Mouse (Mus musculus): ENCODE results near the gene Gpcpd1. TPM values are rescaled to one million over a fixed set of nuclear protein-coding genes. Genes with fewer than 3 reads are reported as not detected.

The Gpcpd1 gene
- 100 to 1,000 TPM; 120 to 135 TPM for total RNA-seq (2021)
- long read RNA-seq, experiment 1, transcript Gpcpd1-205 (20 exons, 3,703 nt) = minor isoform, 36 of 209 reads
- long read RNA-seq, experiment 1, transcript Gpcpd1-202 (20 exons, 3,686 nt) = major isoform, 114 of 209 reads
- long read RNA-seq, experiment 1, transcript Gpcpd1-213 (19 exons, 3,612 nt) = minor isoform, 13 of 209 reads
- long read RNA-seq, experiment 1, partial matches to known transcripts = 15 of 209 reads
- long read RNA-seq, experiment 1, other reads (novel, unspliced or antisense) = 30 of 209 reads
- long read RNA-seq, experiment 2, transcript Gpcpd1-205 (20 exons, 3,703 nt) = minor isoform, 23 of 153 reads
- long read RNA-seq, experiment 2, transcript Gpcpd1-202 (20 exons, 3,686 nt) = major isoform, 82 of 153 reads
- long read RNA-seq, experiment 2, transcript Gpcpd1-213 (19 exons, 3,612 nt) = minor isoform, 9 of 153 reads
- long read RNA-seq, experiment 2, partial matches to known transcripts = 14 of 153 reads
- long read RNA-seq, experiment 2, other reads (novel, unspliced or antisense) = 24 of 153 reads

- no peak for DNase-seq (ENCODE audit: low spot score in 2 of 2)
- intact Hi-C loops (cut with DNase I) = no loop called here
Measured at GRCm38 (mm10) chr2:132587240-132587779, at the start of gene Gpcpd1. TSS of gene Gpcpd1 (minus strand) at chr2:132587729.

GRCm38 (mm10) chr2:132636534-132636933 is 49.0 kb upstream of the Gpcpd1 start:
- intact Hi-C loops (cut with DNase I) = no loop called here
- DNase-seq (ENCODE audit: low spot score in 2 of 2) = no peak

- no peak for DNase-seq (ENCODE audit: low spot score in 2 of 2)
- intact Hi-C loops (cut with DNase I) = no loop called here
Measured at GRCm38 (mm10) chr2:132628626-132629025, 41.1 kb upstream of the Gpcpd1 start.

- intact Hi-C loops (cut with DNase I) = no loop called here
- DNase-seq (ENCODE audit: low spot score in 2 of 2) = no peak
Measured at GRCm38 (mm10) chr2:132623092-132623491, 35.6 kb upstream of the Gpcpd1 start.

GRCm38 (mm10) chr2:132617693-132618092 is 30.2 kb upstream of the Gpcpd1 start:
- intact Hi-C loops (cut with DNase I) = no loop called here
- DNase-seq (ENCODE audit: low spot score in 2 of 2) = no peak

DNA sequence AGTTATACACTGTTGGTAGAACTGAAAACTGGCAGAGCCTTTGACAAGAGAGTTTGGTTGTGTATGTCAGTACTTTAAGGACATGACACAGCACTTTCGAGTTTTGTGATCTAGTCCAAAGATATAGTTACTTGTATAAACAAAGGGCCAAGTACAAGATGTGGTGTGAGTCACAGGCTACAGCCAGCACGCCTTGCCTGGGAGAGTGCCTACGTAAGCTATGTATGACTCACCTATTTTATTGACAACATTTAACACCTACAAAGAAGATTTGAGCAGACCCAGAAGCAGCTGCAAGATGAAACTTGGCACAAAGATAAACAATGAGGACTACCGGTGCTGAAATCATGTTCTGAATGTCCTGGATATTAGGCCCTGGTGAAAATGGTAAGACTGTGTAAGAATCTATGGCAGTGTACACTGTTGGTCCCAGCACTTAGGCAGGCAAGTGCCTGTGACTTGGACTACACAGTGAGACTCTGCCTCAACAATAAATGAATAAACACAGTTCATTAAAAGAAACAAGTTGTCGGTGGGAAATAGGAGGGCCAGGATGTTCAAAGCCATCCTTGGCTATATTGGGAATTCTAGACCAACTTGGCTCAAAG is 26.2 kb upstream of the Gpcpd1 start:
- intact Hi-C loops (cut with DNase I) = no loop called here
- peak in 1 of 2 experiments; percentile 19 for DNase-seq (ENCODE audit: low spot score in 2 of 2)

GRCm38 (mm10) chr2:132611551-132612233 is 24.2 kb upstream of the Gpcpd1 start:
- DNase-seq (ENCODE audit: low spot score in 2 of 2) = no peak
- intact Hi-C loops (cut with DNase I) = no loop called here

DNA sequence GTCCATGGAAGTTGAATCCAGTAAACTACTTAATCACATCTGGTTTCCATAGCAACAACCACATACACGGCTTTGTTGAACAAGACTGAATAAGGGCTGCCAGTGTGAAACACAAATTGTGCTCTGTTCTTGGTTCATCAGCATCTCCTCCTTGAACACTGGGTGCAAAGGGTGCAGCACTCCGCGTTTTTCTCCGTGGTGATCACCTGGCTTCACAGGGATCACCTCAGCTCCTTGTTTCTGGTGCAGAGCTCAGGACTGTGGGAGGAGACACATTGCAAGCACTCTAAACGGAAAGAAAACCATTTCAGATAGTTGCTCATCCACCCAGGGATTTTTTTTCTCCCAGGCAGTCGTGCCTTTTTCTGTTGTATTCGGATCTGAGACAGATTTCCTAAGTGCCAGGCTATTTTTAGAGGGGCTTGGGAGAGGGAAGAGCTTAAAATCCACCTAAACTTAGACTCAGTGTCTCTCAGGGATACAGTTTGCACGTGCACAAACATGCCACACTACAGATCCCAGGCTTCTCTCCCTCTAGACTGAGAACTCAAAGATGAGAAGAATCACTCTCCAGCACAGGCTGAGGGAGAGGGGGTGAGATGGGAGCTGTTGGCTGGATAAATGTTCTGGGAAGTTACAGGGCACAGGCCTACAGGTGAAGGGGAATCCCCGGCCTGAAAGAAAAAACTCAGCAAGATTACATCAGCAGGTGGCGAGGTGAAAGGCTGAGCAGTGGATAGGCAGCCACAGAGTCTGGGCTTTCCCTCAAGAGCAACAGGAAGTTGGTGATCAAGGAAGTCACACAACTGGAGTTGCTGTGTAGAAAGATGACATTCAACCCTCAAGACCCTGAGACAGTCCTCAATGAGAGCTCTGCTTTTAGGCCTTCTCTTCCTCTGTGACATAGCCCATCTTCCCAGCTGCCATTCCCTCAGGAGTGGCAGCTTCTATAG is 19.9 kb upstream of the Gpcpd1 start:
- DNase-seq (ENCODE audit: low spot score in 2 of 2) = peak; percentile 71 to 90
- intact Hi-C loops (cut with DNase I) = loop anchor here (2.0 kb wide), 1 partner anchor 81 kb away; no protein-coding TSS in a partner anchor

DNA sequence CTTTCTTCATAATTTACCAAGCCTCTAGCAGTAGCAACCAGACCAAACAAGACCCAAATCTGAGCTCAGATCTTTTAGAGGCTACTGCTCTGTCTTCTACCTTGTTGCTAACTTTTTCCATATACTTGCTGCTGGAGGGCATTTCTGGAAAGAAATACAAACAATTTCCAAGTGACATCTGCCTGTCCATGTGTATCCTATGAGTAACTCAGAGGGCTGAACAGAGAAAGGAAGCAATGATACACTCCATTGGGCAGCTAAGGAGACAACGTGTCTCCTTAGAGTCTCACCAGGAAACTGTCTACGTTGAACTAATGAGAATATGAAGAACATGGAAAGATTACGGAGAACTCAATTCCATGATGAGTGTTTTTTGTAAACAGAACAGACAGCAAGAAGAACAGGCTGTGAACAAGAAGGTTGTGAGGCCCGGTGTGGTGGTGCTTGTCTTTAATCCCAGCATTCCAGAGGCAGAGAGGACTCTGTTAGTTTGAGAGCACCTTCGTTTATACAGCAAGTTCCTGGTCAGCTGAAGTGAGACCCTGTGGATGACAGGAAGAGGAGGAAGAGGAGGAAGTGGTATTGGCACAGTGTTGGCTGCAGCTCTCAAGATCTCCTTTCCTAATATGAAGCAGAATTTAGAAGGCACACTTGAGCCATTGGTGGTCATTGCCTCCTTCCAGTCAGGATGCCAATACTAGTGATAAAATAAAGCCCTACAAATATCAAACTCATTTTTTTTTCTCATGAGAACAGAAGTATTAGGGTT is 18.4 kb upstream of the Gpcpd1 start:
- DNase-seq (ENCODE audit: low spot score in 2 of 2) = no peak
- intact Hi-C loops (cut with DNase I) = loop anchor here (2.0 kb wide), 1 partner anchor 83 kb away; no protein-coding TSS in a partner anchor

DNA sequence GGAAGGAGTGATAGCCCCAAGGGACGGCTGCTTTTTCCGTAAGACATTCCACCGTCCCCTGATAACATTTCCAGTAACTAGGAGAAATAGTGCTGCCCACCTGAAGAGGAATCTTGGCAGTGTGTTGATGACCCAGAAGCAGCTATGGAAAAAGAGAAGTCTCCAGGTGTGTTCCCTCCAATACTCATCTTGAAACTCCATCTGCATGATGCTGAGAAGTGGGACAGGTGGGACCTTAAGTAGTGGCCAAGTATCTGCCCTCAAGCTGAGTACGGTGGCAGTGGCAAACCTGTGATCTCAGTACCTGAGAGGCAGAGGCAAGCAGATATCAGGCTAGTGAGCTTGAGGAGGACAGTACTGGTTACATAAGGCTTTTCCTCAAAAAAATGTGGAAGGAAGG is 17.4 kb upstream of the Gpcpd1 start:
- DNase-seq (ENCODE audit: low spot score in 2 of 2) = no peak
- intact Hi-C loops (cut with DNase I) = no loop called here

- no peak for DNase-seq (ENCODE audit: low spot score in 2 of 2)
- intact Hi-C loops (cut with DNase I) = no loop called here
Measured at GRCm38 (mm10) chr2:132603706-132604105, 16.2 kb upstream of the Gpcpd1 start.

GRCm38 (mm10) chr2:132601777-132602176 is 14.2 kb upstream of the Gpcpd1 start:
- intact Hi-C loops (cut with DNase I) = no loop called here
- DNase-seq (ENCODE audit: low spot score in 2 of 2) = peak in 1 of 2 experiments; percentile 32

GRCm38 (mm10) chr2:132600081-132600480 is 12.6 kb upstream of the Gpcpd1 start:
- intact Hi-C loops (cut with DNase I) = no loop called here
- DNase-seq (ENCODE audit: low spot score in 2 of 2) = no peak

DNA sequence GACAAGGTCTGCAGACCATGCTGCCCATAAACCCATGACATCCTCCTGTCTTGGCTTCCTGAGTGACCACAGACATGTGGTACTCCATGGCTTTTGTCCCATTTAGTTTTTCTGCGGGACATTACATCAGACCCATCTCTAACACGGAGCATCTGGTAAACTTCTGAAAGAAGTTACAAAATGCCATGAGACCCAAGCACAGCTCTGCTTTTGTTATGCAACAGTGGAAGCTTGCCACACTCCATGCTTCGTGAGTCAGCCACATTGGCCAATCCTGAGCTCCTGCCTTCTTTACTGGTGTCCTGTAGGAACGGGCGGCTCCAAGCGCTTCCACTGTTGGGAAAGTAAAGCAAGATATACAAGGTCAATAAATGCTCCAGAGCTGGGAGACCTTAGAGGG is 11.6 kb upstream of the Gpcpd1 start:
- DNase-seq (ENCODE audit: low spot score in 2 of 2) = peak in 1 of 2 experiments; percentile 64
- intact Hi-C loops (cut with DNase I) = no loop called here

- DNase-seq (ENCODE audit: low spot score in 2 of 2) = no peak
- intact Hi-C loops (cut with DNase I) = no loop called here
Measured at GRCm38 (mm10) chr2:132597866-132598480, 10.4 kb upstream of the Gpcpd1 start.

DNA sequence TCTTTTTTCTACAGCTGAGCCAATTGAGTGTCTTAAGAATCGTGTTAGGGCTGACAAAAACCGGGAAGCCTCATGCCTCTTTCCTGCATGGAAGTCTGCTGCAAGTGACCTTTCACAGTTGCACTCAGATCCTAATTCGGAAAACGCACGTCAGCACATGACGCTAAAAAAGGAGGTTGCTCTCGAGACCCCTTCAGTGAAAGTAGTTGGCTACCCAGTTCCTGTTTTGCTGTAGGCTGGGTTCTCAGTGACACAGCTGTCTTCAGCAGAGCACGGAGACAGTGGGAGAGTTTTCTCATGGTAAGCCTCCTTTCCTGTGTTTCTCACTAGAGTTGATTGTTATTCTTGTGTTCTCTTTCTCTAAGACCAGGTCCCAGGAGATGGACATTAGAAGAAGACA is 9.7 kb upstream of the Gpcpd1 start:
- intact Hi-C loops (cut with DNase I) = no loop called here
- peak in 1 of 2 experiments; percentile 28 for DNase-seq (ENCODE audit: low spot score in 2 of 2)

DNA sequence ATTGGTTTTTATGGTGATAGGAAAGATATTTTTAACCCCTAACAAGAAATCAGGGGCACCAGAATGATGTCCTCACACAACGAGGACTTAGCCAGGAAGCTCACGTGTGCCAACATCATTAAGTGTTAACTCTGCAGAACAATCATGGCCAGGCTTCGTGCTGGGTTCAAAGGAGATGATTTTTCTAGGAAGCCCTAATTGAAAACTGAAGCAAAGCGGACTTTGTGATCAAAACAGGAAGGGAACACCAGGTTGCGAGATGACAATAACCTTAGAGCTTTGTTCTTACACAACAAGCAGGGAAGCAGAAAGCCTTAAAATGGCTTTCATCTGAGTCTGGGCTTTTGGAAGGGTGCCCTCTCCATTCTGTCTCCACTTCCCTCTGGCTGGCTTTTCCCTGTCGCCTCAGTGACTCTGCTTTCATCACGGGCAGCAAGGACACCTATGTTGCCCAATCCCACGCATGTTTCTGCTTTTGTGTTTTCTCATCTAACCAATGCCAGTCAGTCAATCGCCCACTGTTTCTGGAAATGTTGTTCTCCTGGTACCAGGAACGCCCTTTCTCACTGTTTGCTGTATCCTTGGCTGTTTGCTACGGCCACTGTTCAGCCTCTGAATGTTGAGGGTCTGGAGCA is 8.2 kb upstream of the Gpcpd1 start:
- intact Hi-C loops (cut with DNase I) = no loop called here
- DNase-seq (ENCODE audit: low spot score in 2 of 2) = peak in 1 of 2 experiments; percentile 29

Measured in left cerebral cortex, postnatal 14 days (tissue).